Mouse (Mus musculus): ENCODE results near the gene Nrip1.

Nrip1 gene

DNA sequence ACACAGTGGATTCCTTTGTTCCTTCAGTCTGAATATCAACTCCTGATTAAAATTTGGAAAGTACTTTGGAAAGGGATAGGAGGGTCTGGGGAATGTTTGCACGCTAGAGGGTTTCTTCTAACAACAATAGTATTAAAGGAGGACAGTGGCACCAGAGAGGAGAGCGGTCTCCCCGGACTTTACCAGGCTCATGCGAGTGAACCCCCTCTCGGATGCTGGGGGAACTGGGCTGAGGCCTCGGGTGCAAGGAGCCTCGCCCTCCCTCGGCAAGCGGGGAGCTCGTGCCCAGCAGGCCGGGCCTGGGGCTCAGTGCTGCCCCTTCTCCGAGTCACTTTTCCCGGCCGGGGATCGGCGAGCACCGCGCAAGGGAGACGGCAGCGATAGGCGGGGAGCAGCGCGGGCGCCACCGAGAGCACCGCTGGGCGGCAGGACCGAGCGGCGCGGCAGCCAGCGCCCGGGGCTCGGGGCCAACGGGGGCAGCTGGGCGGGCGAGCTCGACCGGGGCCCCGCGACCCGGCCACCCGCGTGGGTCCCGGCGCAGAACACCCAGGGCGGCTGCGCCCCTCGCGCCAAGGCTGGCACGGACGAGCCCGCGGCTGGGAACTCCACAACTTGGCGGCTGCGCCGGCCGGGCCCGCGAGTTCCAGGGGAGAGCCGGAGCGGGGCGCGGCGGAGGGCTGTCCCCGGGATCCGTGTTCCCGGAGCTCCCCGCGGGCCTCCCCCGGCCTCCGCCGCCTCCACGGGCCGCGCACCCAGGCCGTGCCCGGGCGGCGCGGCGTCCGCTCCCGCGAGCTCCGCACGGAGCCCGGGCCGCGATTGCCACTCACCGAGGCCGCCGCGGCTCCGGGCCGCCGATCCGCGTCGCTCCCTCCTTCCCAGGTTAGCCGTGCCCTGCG is 1.3 kb downstream of the Nrip1 start:
- DNase-seq (ENCODE audit: low spot score), result peak; percentile 72

DNA sequence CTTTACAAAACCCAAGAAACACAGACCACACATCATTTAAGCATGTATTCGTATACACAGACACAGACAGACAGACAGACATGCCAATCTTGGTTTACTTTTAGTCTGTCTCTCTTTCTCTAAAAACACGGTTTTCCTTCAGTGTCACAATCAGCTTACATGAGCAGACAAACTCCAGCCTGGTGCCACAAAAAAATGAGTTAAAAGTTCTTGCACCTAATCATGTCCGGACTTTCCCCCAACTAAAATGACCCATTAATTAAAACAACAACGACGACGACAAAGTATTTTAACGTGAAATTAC is 2.1 kb downstream of the Nrip1 start:
- no peak for DNase-seq (ENCODE audit: low spot score)

DNA sequence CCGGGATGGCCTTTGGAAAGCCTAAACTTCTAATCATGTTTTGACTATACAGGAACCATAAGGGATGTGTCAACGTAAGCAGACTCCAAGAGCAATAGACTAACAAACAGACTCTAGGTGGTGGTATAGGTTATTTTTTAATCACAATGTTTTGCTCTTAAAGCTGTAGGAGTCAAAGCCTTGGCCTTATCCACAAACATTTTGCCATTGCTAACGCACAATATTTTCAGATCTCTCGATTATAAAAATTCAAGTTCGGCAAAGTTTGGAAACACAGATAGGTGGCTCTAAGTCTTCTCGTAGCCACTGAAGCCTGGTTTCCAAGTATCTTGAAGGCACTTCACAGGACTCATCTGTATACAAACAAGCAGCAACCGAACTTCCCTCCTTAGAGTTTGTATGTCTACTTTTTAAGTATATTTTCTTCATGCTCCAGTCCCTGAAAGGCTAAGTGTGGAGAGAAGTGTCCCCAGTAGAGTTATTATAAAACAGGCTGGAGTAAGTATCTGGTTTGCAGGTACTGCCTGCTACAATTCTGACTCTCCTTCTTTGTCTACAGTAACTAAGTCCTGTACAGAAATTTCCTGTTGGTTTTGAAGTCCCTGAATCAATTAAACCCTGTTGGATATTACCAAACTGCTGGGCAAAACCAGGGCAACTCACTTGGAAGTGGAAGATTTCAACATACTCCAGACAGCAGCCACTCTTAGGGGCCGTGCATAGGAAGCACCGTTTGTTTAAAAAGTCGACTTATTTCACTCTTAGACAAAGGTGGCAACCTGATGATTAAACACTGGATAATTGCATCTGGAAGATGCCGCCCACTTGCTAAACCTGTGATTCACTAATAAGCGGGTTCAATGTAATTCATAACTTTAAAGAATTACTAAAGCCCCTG is 2.7 kb downstream of the Nrip1 start:
- no peak for DNase-seq (ENCODE audit: low spot score)

DNA sequence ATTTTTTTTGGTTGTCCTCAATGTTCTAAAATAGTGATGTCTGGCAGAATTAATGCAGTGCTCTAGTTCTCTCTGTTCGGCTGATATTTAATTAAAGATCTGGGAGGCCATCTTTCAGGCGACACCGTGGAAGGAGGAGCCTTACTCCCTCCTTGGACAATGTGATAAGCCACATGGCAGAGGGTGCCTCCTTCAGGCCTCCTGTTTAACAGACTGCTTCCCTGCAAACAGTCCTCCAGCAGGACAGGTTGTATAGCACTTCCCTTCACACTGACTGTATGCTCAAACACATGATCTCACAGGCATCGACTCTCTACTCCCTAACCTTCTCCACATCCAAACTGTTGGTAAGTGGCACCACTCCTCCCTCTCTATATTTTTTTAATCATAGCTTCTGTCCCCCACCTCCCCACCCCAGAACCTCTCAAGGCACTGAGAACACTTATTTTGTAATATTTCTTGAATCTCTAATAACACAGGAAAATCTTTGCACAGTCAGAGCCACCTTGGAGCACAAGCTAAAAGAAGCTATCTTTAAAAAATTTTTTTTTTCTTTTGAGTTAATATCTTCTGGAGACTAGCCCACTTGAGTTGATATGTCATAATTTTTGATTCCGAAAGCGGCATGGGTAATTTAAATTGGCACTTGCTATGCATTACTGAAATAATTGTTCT is 3.4 kb downstream of the Nrip1 start:
- DNase-seq (ENCODE audit: low spot score), result peak; percentile 45

DNA sequence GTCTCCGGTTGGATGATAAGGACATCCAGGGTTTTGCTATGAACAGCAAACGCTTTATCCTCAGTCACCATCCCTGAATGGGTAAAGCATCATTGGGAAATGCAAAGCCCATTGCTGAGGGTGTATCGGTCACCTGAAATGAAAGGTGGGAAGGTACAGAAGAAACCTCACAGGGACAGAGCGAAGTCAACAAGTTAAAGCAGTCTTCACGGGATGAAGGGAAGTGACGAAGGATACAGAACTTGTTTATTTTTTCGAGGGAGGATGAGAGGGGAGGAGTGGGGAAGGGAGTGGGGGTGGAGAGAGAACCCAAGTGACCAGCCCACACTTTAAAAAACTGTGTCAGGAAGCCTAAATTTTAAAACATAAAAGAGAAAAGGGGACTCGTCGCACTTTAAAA is 4.4 kb downstream of the Nrip1 start:
- no peak for DNase-seq (ENCODE audit: low spot score)

DNA sequence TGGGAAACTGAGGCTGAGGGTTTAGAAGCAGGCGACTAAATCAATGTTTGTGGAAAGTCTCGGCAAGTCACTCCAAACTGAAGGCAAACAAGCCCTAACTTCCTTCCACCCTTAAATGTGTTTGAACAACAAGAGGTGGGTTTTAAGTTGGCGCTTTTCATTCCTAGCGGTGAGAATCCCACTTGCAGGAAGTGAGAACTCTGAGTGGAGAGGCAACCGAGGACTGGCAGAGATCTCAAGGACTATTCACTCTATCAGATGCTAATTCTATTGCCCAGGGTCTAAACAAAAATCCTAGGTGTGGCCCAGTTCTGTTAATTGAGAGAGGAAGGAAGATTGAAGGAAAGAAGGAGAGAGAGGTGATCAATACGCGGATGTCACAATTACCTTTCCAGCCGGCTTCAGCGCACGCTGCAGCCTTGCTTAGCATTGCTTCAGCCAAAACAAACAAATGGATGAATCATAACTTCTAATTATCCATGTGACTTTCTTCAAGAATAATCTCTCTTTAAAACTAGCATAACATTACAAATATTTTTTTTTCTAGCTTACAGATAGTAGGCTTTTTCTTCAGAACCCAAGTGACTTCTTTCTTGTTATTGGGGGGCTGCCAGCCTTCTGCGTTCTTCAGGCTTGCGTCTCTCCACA is 6.2 kb downstream of the Nrip1 start:
- DNase-seq (ENCODE audit: low spot score), result no peak

DNA sequence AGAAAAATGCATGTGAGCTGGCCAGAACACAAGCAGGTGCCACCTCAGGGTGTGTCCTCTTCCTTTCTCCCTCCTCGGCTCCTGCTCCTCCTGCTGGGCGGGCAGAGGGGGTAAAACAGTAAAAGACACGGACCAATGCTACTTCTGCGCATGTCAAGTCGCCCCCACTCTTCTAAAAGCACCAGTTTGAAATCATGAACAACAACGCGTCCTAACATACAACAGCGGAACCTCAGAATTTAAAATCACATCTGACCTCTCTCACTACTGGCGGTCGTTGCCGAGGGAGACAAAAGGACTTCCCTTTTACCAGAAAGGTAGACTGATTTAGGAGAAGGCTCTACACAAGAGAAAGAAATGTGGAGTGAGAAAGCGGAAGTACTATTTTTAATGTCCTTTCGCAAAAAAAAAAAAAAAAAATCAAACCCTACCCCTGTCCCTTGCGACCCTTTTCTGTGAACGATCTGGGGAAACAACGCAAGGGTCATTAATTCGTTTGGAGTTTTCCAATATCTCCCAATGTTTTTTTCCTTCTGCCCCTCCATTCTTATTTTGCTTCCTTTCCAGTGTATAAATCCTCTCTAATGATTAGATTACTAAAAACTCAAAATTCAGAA is 7.7 kb downstream of the Nrip1 start:
- no peak for DNase-seq (ENCODE audit: low spot score)

DNA sequence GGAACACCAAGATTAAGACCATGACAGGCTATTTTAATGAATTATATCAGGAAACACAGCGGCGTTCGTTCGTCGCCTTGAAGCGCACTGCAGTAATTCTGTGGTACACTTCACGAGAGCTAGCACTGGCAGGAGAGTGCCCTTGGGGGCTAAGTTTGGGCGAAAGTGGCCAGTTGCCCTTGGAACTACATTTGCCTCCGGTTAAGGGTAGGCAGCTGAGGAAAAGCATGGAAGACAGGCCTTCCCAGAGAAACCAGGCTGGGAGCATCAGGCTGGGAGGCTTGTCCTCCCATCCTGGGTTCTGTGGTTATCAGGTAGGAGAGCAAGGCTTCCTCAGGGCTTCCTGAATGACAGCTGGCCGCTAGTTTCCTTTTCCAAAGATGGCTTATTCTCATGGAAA is 8.4 kb downstream of the Nrip1 start:
- DNase-seq (ENCODE audit: low spot score), result no peak

DNA sequence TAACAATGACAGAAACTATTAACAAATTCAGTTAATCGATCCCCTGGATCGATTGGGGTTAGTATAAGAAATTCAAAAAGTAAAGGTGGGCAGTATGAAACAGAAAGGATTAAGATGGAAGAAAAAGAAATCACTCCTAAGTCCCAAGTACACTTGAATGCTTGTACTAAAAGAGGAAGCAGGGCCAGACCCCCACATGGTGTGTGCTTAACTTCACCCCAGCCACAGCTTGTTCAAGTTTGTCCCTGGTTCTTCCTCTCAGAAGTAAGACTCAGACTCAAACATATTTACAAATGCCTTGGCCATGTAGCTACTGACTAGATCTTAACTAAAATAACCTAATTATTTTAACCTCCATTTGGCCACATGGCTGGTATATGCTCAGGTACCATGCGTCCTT is 10.0 kb downstream of the Nrip1 start:
- DNase-seq (ENCODE audit: low spot score), result no peak

DNA sequence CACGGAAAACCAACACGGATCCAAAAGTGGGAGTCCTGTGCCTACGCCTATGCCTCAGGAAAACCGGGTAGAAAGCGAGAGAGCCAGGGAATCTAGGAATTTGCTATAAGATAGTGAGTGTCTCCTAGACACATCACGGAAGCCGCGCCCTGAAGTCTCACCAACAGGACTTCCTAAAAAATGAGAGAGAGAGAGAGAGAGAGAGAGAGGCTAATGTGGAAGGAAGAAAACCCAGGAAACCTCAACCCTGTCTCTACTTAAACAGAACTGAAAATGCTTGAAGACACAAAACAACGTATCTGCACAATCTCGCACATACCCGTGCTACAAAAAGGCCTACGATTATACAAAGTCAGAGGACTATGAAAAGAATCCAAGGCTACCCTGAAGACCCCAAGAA is 10.6 kb downstream of the Nrip1 start:
- DNase-seq (ENCODE audit: low spot score), result no peak

DNA sequence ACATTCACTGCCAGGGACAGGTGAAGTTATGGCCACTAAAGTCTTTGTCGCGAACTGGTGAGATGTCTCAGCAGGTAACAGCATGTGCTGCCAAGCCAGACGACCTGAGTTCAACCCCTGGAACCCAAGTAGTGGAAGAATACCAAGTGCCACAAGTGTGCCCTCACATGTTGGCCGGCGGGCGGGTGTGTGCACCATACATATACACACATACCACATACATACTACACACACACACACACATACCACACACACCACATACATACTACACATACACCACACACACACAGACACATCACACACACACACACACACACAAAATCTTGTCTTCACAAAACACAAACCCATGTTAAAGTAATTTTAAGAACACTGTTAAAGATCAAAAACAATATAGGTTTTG is 13.2 kb downstream of the Nrip1 start:
- no peak for DNase-seq (ENCODE audit: low spot score)

DNA sequence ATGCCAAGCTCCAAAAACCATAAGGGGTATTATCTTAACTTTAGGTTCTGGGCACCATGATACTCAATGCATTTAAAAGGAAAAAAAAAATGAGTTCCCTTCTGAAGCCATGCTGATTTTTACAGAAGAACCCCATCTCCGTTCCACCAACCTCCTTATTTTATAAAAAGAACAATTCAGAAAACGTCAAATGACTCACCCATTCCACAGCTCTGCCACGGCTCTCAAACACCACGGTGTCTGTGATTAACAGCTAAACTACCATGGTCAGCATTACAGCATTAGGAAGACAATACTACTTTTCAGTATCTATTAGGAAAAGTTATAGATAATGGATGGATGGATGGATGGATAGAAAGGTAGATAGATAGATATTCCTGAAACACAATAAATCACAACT is 14.9 kb downstream of the Nrip1 start:
- no peak for DNase-seq (ENCODE audit: low spot score)

DNA sequence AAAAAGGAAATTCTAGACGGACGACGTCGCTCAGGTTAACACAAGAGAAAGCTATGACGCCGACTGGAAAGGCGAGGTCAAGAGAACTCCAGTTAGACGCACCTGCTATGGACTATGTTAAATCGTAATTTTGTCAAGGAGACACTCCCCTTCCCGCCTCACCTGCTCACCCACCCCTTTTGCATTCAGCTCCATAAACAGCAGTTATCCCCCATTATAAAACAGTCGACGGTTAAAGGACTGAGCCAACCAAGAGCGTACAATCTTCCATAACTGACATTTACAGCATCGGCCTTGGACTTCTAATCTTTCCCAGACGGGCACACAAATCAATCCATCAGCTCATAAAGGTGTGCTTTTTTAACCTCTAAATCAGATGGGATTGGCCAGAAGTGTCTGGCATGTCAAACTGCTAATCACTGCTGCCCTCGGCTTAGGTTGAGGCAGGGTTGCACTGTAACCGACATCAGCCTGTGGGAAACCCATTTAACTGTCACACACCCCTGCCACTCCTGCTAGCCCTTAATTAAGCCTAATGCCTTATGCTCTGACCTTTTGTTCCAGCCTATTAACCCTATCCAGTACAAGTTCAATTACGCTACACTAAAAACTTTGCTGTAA is 15.4 kb downstream of the Nrip1 start:
- no peak for DNase-seq (ENCODE audit: low spot score)

DNA sequence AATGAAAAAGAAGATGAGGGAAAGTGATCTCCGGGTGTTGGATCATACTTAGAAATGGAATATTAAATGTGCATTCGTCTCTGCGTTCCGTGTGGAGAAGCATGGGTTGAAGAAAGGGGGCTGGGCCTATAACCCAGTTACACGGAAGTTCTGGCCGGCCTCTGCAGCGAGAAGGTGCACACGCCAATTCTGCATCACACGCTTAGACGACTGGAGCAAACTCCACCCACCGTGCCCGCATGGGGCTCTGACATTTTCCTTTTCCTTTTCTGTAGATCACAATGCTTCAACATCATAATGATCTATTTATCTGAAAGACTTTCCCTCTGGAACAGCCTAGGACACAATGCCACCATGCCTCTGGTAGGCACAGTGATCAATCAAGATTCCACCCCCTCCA is 16.5 kb downstream of the Nrip1 start:
- no peak for DNase-seq (ENCODE audit: low spot score)

DNA sequence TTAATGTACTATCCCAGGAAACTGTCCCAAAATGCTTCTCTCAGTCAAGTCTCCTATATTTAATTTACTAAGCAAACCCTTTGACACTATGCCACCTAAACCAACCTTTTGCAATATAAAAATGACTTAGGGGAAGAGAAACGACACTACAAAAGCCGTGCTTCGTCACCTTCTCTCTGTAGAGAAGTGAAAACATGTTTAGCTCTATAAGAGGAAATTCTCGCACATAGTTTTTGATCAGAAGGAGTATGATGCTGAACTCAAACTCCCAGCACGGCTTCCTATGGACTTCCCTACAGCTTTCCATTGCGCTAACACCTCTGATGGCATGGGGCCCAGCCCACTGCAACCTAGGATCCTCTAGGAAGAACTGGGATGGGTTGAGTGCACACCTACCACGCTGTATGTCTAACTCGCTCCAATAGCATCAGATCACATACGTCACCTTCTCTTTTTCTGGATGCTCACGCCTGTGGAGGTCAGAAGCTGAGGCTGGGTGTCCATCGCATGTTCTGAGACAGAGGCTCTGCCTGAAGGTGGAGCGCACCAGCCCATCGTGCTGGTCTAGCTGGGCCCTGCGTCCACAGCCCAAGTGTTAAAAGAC is 17.6 kb downstream of the Nrip1 start:
- no peak for DNase-seq (ENCODE audit: low spot score)

DNA sequence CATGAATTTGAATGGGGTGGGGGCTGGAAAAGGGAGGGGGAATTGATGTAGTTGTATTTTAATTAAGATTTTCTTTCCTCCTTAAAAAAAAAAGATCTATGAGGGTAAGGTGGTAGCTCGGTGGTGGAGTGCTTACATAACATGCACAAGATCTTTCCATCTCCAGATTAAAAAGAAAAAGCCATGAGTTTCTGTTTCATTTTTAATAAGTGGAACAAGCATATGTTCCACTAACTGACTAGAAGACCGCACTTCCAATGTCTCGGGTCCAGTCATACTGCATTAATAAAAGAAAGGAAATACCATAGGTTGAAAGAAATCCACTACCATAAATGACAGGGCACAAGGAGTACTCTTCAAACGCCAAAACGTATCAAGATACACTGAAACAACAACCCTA is 18.4 kb downstream of the Nrip1 start:
- DNase-seq (ENCODE audit: low spot score), result no peak

DNA sequence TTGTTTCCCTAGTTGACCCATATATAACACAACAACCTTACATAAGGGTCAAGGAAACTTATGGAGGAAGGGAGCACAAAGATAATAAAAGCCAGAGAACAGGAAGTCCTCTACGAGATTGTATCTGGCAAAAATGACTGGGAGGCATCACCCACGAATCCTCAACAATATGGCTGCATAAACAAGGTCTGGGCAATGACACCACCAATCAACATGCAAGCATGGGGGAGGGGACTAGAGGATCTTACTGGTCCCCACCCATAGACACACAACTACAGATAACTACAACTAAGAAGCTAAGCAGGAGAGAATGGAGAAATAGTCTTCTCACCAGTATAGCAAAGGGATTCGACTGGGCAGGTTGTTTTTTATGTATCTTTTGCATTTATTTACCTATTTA is 18.8 kb downstream of the Nrip1 start:
- no peak for DNase-seq (ENCODE audit: low spot score)

DNA sequence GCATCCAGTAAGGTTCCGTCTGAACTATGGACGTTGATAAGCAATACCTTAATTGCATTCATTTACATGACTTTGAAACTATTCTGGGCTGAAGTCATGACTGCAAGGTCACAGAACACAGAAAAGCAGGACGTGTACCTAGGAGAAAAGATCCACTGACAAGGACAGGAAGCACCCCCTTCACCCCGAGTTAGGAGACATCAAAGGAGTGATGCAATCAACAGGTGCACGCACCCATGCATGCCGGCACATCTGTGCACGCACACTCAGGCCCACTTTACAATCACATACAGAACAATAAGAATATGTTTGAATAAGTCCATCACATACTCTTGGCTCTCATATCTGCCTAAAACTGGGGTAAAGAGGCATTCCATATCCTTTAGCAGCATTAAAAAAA is 19.3 kb downstream of the Nrip1 start:
- no peak for DNase-seq (ENCODE audit: low spot score)

DNA sequence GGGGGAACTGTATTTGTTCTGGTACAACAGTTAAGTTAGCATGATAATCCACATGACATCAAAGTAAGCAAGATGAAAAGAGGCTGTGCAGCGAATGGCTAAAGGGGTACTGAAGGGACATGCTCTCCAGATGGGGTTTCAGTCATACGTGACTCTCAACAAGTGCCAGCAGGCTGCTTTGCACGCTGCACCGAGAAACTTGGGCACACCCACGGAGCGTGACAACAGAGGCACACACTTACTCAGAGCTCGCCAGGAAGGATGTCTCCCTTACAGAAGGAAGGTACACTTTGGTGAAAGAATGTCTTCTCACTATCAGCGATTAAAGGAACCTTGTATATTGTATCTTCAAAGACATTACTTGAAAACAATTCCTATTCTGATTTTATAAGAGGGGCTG is 22.7 kb downstream of the Nrip1 start:
- DNase-seq (ENCODE audit: low spot score), result no peak

DNA sequence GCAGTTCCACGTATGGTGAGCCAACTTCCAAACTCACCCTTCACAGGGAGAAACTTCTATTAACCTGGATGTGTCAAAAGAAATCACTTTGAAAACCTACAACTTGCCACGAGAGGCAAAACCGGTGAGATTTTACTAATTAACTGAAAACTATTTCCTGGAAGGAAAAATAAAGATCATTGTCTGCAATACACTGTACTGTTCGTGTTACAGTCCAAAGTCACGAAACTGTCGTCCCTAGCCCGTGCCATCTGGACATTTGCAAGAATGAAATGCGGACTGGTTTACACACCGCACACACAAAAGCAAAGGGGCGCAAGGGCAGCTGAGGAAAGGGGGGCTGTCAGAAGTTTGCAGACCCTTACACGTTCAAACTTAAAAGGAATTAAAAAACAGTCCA is 24.6 kb downstream of the Nrip1 start:
- DNase-seq (ENCODE audit: low spot score), result no peak
